ENCODE assay signal across 26 mouse cellular contexts in the genomic region with DNA sequence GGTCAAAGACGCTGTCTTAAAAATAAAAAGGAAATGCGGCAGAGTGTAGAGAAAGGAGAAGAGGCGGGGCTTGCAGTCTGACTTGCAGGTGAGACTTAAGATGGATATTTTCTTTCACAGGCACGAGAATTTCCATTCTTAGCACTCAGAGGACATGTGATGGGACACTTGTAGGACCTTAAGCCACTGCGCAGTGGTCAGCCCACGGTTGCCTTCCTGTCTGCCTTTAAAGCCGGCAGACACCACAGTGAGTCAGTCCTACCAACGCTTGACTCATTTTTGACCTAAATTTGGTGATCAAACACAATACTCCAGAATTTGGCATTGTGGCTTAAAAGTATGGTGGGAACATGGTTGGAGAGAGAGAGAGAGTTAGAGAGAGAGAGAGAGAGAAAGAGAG. TPM values are rescaled to one million over a fixed set of nuclear protein-coding genes. Genes with fewer than 3 reads are reported as not detected.
DNase-seq lines count a peak whose midpoint lies in the region; ATAC-seq and TF ChIP-seq lines count a peak whose summit lies in the region.
"Had no signal": no experiment of that assay in that cellular context is flagged by ENCODE, and none has a peak within 500 bp of the region (broad histone marks: within the 10 kb centered on the region; RNA-seq: fewer than 3 reads in every experiment).

No protein-coding gene starts in this region.

- H3K9me3 ChIP-seq in megakaryocyte, embryonic 14.5 days: peaks cover 3% of the 10 kb centered on the region
- H3K9me3 ChIP-seq in stomach, postnatal 0 days (ENCODE audit: control insufficient read depth, low read length): no peaks in the 10 kb centered on the region
- H3K9me3 ChIP-seq: embryonic facial prominence, embryonic 12.5 days; kidney, embryonic 15.5 days; liver, embryonic 13.5 days; neural tube, embryonic 12.5 days had no signal

- H3K4me1 ChIP-seq in megakaryocyte, embryonic 14.5 days: peaks cover 45% of the 10 kb centered on the region
- H3K4me1 ChIP-seq in stomach, postnatal 0 days (replicated peaks; ENCODE audit: control insufficient read depth, insufficient read depth): 0 out of 2 replicates have a peak, but pooled peaks cover 2% of the 10 kb centered on the region
- H3K4me1 ChIP-seq: embryonic facial prominence, embryonic 12.5 days; liver, embryonic 13.5 days; midbrain, embryonic 12.5 days; neural tube, embryonic 12.5 days had no signal

- H3K4me2 ChIP-seq in stomach, postnatal 0 days (replicated peaks; ENCODE audit: low read depth): no peak overlapping the region
- H3K4me2 ChIP-seq: embryonic facial prominence, embryonic 12.5 days; heart, embryonic 11.5 days; kidney, embryonic 15.5 days; liver, embryonic 13.5 days; lung, embryonic 14.5 days; midbrain, embryonic 12.5 days; neural tube, embryonic 12.5 days had no signal

- no peaks in the 10 kb centered on the region for H3K36me3 ChIP-seq in C2C12 (ENCODE audit: control insufficient read depth, insufficient read depth)
- H3K36me3 ChIP-seq in megakaryocyte, embryonic 14.5 days (replicated peaks; ENCODE audit: low read length): no peaks in the 10 kb centered on the region
- H3K36me3 ChIP-seq in stomach, postnatal 0 days (ENCODE audit: control insufficient read depth, insufficient read depth, low read length): no peaks in the 10 kb centered on the region
- H3K36me3 ChIP-seq: embryonic facial prominence, embryonic 12.5 days; hindbrain, embryonic 10.5 days; kidney, embryonic 15.5 days; liver, embryonic 13.5 days; midbrain, embryonic 12.5 days; neural tube, embryonic 12.5 days had no signal

- TF ChIP-seq CTCF in C2C12 (IDR thresholded peaks at IDR 0.05; ENCODE audit: control insufficient read depth, insufficient read depth, insufficient read length): no peak
- TF ChIP-seq CTCF in stomach, postnatal 0 days (IDR thresholded peaks at IDR 0.05; ENCODE audit: low read depth): no peak

- DNase-seq in Muller cell, postnatal 12 days (ENCODE audit: inconsistent ontology term): peak; percentile 82
- no peak for DNase-seq in stomach, postnatal 0 days (ENCODE audit: low spot score)
- DNase-seq in lung, postnatal 14 days: no peak
- no peak for DNase-seq in layer of hippocampus, postnatal 36 days
- DNase-seq: cerebellum, adult 11-12 months; cerebellum, postnatal 10 days; gastrocnemius, adult 2 months; kidney, adult 11 months; kidney, postnatal 4 days; liver, embryonic 13.5 days; lung, embryonic 14.5 days; lung, postnatal 36 days; right cerebral cortex, postnatal 25 days; spleen, adult 18-20 months; thymus, postnatal 14 days had no signal

- TF ChIP-seq EP300 in stomach, postnatal 0 days (optimal IDR thresholded peaks at IDR 0.05): no peak

- peak overlapping the region; percentile 49; the same call in 1 of the 2 replicates for H3K27ac ChIP-seq in stomach, postnatal 0 days (replicated peaks)
- H3K27ac ChIP-seq: embryonic facial prominence, embryonic 12.5 days; gastrocnemius, adult 2 months; hindbrain, embryonic 10.5 days; kidney, embryonic 15.5 days; left cerebral cortex, adult 2 months; liver, embryonic 13.5 days; midbrain, embryonic 12.5 days; neural tube, embryonic 12.5 days had no signal

- H3K79me2 ChIP-seq in C2C12 (ENCODE audit: control insufficient read depth, insufficient read depth): no peaks in the 10 kb centered on the region

- no peaks in the 10 kb centered on the region for H3K27me3 ChIP-seq in C2C12 (ENCODE audit: control insufficient read depth, insufficient read depth, insufficient read length)
- peaks cover 32% of the 10 kb centered on the region for H3K27me3 ChIP-seq in megakaryocyte, embryonic 14.5 days (replicated peaks)
- no peaks in the 10 kb centered on the region for H3K27me3 ChIP-seq in stomach, postnatal 0 days (ENCODE audit: control insufficient read depth, insufficient read depth, low read length)
- H3K27me3 ChIP-seq: embryonic facial prominence, embryonic 12.5 days; kidney, embryonic 15.5 days; midbrain, embryonic 12.5 days; neural tube, embryonic 12.5 days had no signal

- 78% methylated on average over 8 of the region's 8 CpGs for whole genome bisulfite sequencing in stomach, postnatal 0 days

- H3K79me3 ChIP-seq in C2C12 (ENCODE audit: low read depth): no peaks in the 10 kb centered on the region

- H3K9ac ChIP-seq in stomach, postnatal 0 days (ENCODE audit: low read length): no peak overlapping the region
- H3K9ac ChIP-seq: embryonic facial prominence, embryonic 12.5 days; kidney, embryonic 15.5 days; liver, embryonic 13.5 days; lung, embryonic 14.5 days; midbrain, embryonic 12.5 days; neural tube, embryonic 12.5 days had no signal

- H3ac ChIP-seq in C2C12 (ENCODE audit: control insufficient read depth, insufficient read length, low read depth): no peak overlapping the region

- no peak for ATAC-seq in stomach, postnatal 0 days (ENCODE audit: low FRiP score, low TSS enrichment)
- ATAC-seq in inflammation-experienced regulatory T-cells, adult 6 months: no peak
- ATAC-seq: forebrain, embryonic 14.5 days had no signal

- H3K4me3 ChIP-seq in C2C12 (ENCODE audit: insufficient read depth, poor library complexity, severe bottlenecking): no peak overlapping the region
- H3K4me3 ChIP-seq in megakaryocyte, embryonic 14.5 days (replicated peaks): peak overlapping the region; percentile 59
- H3K4me3 ChIP-seq in stomach, postnatal 0 days (ENCODE audit: low read depth, low read length): no peak overlapping the region
- H3K4me3 ChIP-seq: embryonic facial prominence, embryonic 12.5 days; gastrocnemius, adult 2 months; hindbrain, embryonic 10.5 days; kidney, embryonic 15.5 days; left cerebral cortex, adult 2 months; liver, embryonic 13.5 days; midbrain, embryonic 12.5 days; neural tube, embryonic 12.5 days had no signal

TF ChIP-seq in C2C12, 6 proteins besides CTCF, POLR2A, EP300 and RAD21:
- TF ChIP-seq FOSL1 (IDR thresholded peaks at IDR 0.05; ENCODE audit: insufficient read depth, low read length, poor library complexity, severe bottlenecking) (peak; percentile 83), MYOD1 (IDR thresholded peaks at IDR 0.05; ENCODE audit: control insufficient read depth, insufficient read length, low read depth) (peak; percentile 20), CEBPB (IDR thresholded peaks at IDR 0.05; ENCODE audit: low read depth) (no peak), MAX (IDR thresholded peaks at IDR 0.05) (peak; percentile 54), MYOG (IDR thresholded peaks at IDR 0.05; ENCODE audit: control insufficient read depth, extremely low read depth, insufficient read length) (no peak), USF1 (IDR thresholded peaks at IDR 0.05; ENCODE audit: low read depth) (peak; percentile 64)
TF ChIP-seq in C2C12: peak in this region for 4.

RNA-seq across cellular contexts. Expression of a gene that starts 17.3 kb away (rescaled TPM):
- polyA plus RNA-seq in C2C12 (2012; fragmentation: generic; extraction: Trizol): 74.2 TPM
- polyA plus RNA-seq in megakaryocyte, embryonic 14.5 days (2012; ENCODE audit: insufficient read depth, low replicate concordance): 11.9 and 12.1 TPM in 2 replicates
- polyA plus RNA-seq in stomach, postnatal 0 days (2015; fragmentation: Nextera tagmentation; extraction: Ambion mirVana): 35.0 and 38.6 TPM in 2 replicates
- 10 to 100 TPM; 30.7 to 50.9 (median 31.6) TPM for polyA plus RNA-seq in inflammation-experienced regulatory T-cells, adult 6 months (2017; shearing (Covaris generic))
- total RNA-seq in layer of hippocampus, postnatal 36 days (2021): 100 to 1,000 TPM; 187 to 199 TPM

RNA-seq across cellular contexts. Expression of a gene that starts 25.2 kb away (rescaled TPM):
- polyA plus RNA-seq in C2C12 (2012; fragmentation: generic; extraction: Trizol): 106 TPM
- 0.35 TPM in 1 of 2 replicates, not detected in the other for polyA plus RNA-seq in megakaryocyte, embryonic 14.5 days (2012; ENCODE audit: insufficient read depth, low replicate concordance)
- polyA plus RNA-seq in stomach, postnatal 0 days (2015; fragmentation: Nextera tagmentation; extraction: Ambion mirVana): 2.1 and 3.1 TPM in 2 replicates
- under 1 TPM in 1 of 3 experiments, not detected in 2; 0.41 TPM for polyA plus RNA-seq in inflammation-experienced regulatory T-cells, adult 6 months (2017; shearing (Covaris generic))
- 1 to 10 TPM; 4.2 to 4.3 TPM for total RNA-seq in layer of hippocampus, postnatal 36 days (2021)

Comparison
In these comparisons a context has a peak if more than half of its experiments do, and no peak if none do; other contexts are left out.
1. RNA of a gene that starts 25.2 kb away (polyA plus RNA-seq): 106 TPM in C2C12 (single experiment); 2.1 to 3.1 TPM in stomach, postnatal 0 days, 0.35 TPM in megakaryocyte, embryonic 14.5 days and 0.41 TPM in inflammation-experienced regulatory T-cells, adult 6 months; every median in the first group is over 10 times any median in the second.